Mouse (Mus musculus): Measurements from ENCODE around the gene Trim71. TPM values are rescaled to one million over a fixed set of nuclear protein-coding genes. Genes with fewer than 3 reads are reported as not detected.
"Not testable (repeated sequence)": the region's sequence is repeated elsewhere in the genome, so short reads cannot be mapped to it uniquely, and the experiment has no call there.

Gene Trim71
- total RNA-seq, 2 experiments from 2014 or later: 0.18 to 0.27 TPM

- DNase-seq (ENCODE audit: low spot score in 2 of 2): no peak
Observed at GRCm38 (mm10) chr9:114527085-114527484, 37.1 kb downstream of the Trim71 start.

GRCm38 (mm10) chr9:114526581-114526980, 37.6 kb downstream of the Trim71 start:
- DNase-seq (ENCODE audit: low spot score in 2 of 2): no peak

GRCm38 (mm10) chr9:114525891-114526290, 38.3 kb downstream of the Trim71 start:
- DNase-seq (ENCODE audit: low spot score in 2 of 2): no peak

GRCm38 (mm10) chr9:114525073-114525633, 39.0 kb downstream of the Trim71 start:
- no peak for DNase-seq (ENCODE audit: low spot score in 2 of 2)

GRCm38 (mm10) chr9:114522501-114522900, 41.7 kb downstream of the Trim71 start:
- no peak for DNase-seq (ENCODE audit: low spot score in 2 of 2)

GRCm38 (mm10) chr9:114522041-114522440, 42.1 kb downstream of the Trim71 start:
- DNase-seq (ENCODE audit: low spot score in 2 of 2): no peak

- not testable (repeated sequence) for DNase-seq (ENCODE audit: low spot score in 2 of 2)
Observed at GRCm38 (mm10) chr9:114520529-114520928, 43.6 kb downstream of the Trim71 start.

GRCm38 (mm10) chr9:114518812-114519477, 45.2 kb downstream of the Trim71 start:
- no peak for DNase-seq (ENCODE audit: low spot score in 2 of 2)

GRCm38 (mm10) chr9:114517924-114518497, 46.2 kb downstream of the Trim71 start:
- no peak for DNase-seq (ENCODE audit: low spot score in 2 of 2)

- no peak for DNase-seq (ENCODE audit: low spot score in 2 of 2)
Observed at GRCm38 (mm10) chr9:114515364-114515763, 48.8 kb downstream of the Trim71 start, which contains the start of gene C130032M10Rik. TSS of gene C130032M10Rik (plus strand) at chr9:114515697.

GRCm38 (mm10) chr9:114512831-114513230, 51.3 kb downstream of the Trim71 start:
- DNase-seq (ENCODE audit: low spot score in 2 of 2): no peak

GRCm38 (mm10) chr9:114509785-114510184, 54.4 kb downstream of the Trim71 start:
- no peak for DNase-seq (ENCODE audit: low spot score in 2 of 2)

- DNase-seq (ENCODE audit: low spot score in 2 of 2): no peak
Observed at GRCm38 (mm10) chr9:114507421-114507820, 56.7 kb downstream of the Trim71 start.

GRCm38 (mm10) chr9:114506564-114506963, 57.6 kb downstream of the Trim71 start:
- DNase-seq (ENCODE audit: low spot score in 2 of 2): no peak

- DNase-seq (ENCODE audit: low spot score in 2 of 2): no peak
Observed at GRCm38 (mm10) chr9:114504816-114505215, 59.4 kb downstream of the Trim71 start, which contains the start of gene Ccr4. TSS of gene Ccr4 (minus strand) at chr9:114504916.

GRCm38 (mm10) chr9:114502711-114503427, 61.3 kb downstream of the Trim71 start:
- no peak for DNase-seq (ENCODE audit: low spot score in 2 of 2)

GRCm38 (mm10) chr9:114501913-114502312, 62.3 kb downstream of the Trim71 start:
- no peak for DNase-seq (ENCODE audit: low spot score in 2 of 2)

GRCm38 (mm10) chr9:114501111-114501510, 63.1 kb downstream of the Trim71 start:
- no peak for DNase-seq (ENCODE audit: low spot score in 2 of 2)

- DNase-seq (ENCODE audit: low spot score in 2 of 2): peak; percentile 52 to 57
Observed at GRCm38 (mm10) chr9:114499783-114500515, 64.2 kb downstream of the Trim71 start.

GRCm38 (mm10) chr9:114498218-114498617, 66.0 kb downstream of the Trim71 start:
- DNase-seq (ENCODE audit: low spot score in 2 of 2): peak; percentile 86 to 87

- no peak for DNase-seq (ENCODE audit: low spot score in 2 of 2)
Observed at GRCm38 (mm10) chr9:114496469-114496868, 67.7 kb downstream of the Trim71 start.

All from layer of hippocampus, postnatal 10 days (tissue).